Mouse (Mus musculus): Measurements from ENCODE around the gene Lrpprc.

GRCm38 (mm10) chr17:84728201-84728911, 62.2 kb downstream of the Lrpprc start:
- no peak for TF ChIP-seq CTCF (IDR thresholded peaks at IDR 0.05)
- no peak for TF ChIP-seq POLR2A (IDR thresholded peaks at IDR 0.05; ENCODE audit: insufficient read depth, low read depth, low read length)
- TF ChIP-seq EP300 (IDR thresholded peaks at IDR 0.05; ENCODE audit: insufficient read depth, low read depth, low read length): no peak

Measured in heart, adult 2 months (tissue).